Mouse (Mus musculus): ENCODE measurements around the gene Tmem63a.
"Not testable (repeated sequence)": the region's sequence is repeated elsewhere in the genome, so short reads cannot be mapped to it uniquely, and the experiment has no call there.

GRCm38 (mm10) chr1:180937631-180938030 is 4.5 kb upstream of the Tmem63a start:
- TF ChIP-seq MAFK (IDR thresholded peaks at IDR 0.05; ENCODE audit: insufficient read depth, low read depth, low read length); ZC3H11A (IDR thresholded peaks at IDR 0.05; ENCODE audit: borderline replicate concordance, low read depth, low read length); HCFC1 (IDR thresholded peaks at IDR 0.05; ENCODE audit: borderline replicate concordance, insufficient read depth, low read length); ZNF384 (IDR thresholded peaks at IDR 0.05; ENCODE audit: low read depth, low read length): not testable (repeated sequence)

Measured in ES-E14 (cell line).